Mouse (Mus musculus): ENCODE data around the gene Fads1. TPM values are rescaled to one million over a fixed set of nuclear protein-coding genes. Genes with fewer than 3 reads are reported as not detected.
A peak's percentile ranks its signal among the peaks of the same experiment; 100 is the strongest.
"Not testable (repeated sequence)": the region's sequence is repeated elsewhere in the genome, so short reads cannot be mapped to it uniquely, and the experiment has no call there.

Fads1 gene
- 80.2 and 117 TPM in 2 replicates for polyA plus RNA-seq (2012; rRNA removed)

- TF ChIP-seq CTCF (IDR thresholded peaks at IDR 0.05; ENCODE audit: insufficient read depth, low read length) (peak; percentile 37; the same call in 1 of the 2 replicates), POLR2A (IDR thresholded peaks at IDR 0.05; ENCODE audit: borderline replicate concordance, extremely low read depth, low read depth, low read length) (peak; percentile 53; the same call in 1 of the 2 replicates)
- peak within 1 kb of the TSS; percentile 87 for H3K4me3 ChIP-seq (replicated peaks; ENCODE audit: extremely low read depth, low read depth, low read length)
- under 1% methylated on average over 70 of the region's 70 CpGs for WGBS
- peak; percentile 82 for DNase-seq
- H3K4me1 ChIP-seq (ENCODE audit: control insufficient read depth, insufficient read depth, low read length) = peaks cover 5% of the 10 kb centered on the region
Measured at GRCm38 (mm10) chr19:10182670-10183298, at the start of gene Fads1. TSS of gene Fads1 (plus strand) at chr19:10182888.

GRCm38 (mm10) chr19:10134692-10135091, 48.0 kb upstream of the Fads1 start:
- DNase-seq = peak; percentile 35
- Histone ChIP-seq H3K4me3 (replicated peaks; ENCODE audit: extremely low read depth, low read depth, low read length) (no peak overlapping the region), H3K4me1 (ENCODE audit: control insufficient read depth, insufficient read depth, low read length) (no peaks in the 10 kb centered on the region)
- TF ChIP-seq POLR2A (IDR thresholded peaks at IDR 0.05; ENCODE audit: borderline replicate concordance, extremely low read depth, low read depth, low read length) (no peak), CTCF (IDR thresholded peaks at IDR 0.05; ENCODE audit: insufficient read depth, low read length) (no peak)
- 23% methylated on average over 2 of the region's 2 CpGs for WGBS

- H3K4me3 ChIP-seq (replicated peaks; ENCODE audit: extremely low read depth, low read depth, low read length) = no peak overlapping the region
- no peak for DNase-seq
- 65% methylated on average over 5 of the region's 5 CpGs for WGBS
Measured at GRCm38 (mm10) chr19:10137423-10137822, 45.3 kb upstream of the Fads1 start.

GRCm38 (mm10) chr19:10139736-10140135, 43.0 kb upstream of the Fads1 start:
- Histone ChIP-seq H3K4me1 (ENCODE audit: control insufficient read depth, insufficient read depth, low read length) (no peaks in the 10 kb centered on the region), H3K4me3 (replicated peaks; ENCODE audit: extremely low read depth, low read depth, low read length) (no peak overlapping the region)
- 83% methylated on average over 6 of the region's 6 CpGs for WGBS
- TF ChIP-seq POLR2A (IDR thresholded peaks at IDR 0.05; ENCODE audit: borderline replicate concordance, extremely low read depth, low read depth, low read length) = no peak
- no peak for TF ChIP-seq CTCF (IDR thresholded peaks at IDR 0.05; ENCODE audit: insufficient read depth, low read length)
- no peak for DNase-seq

More at GRCm38 (mm10) chr19:10137423-10137822, 45.3 kb upstream of the Fads1 start:
- TF ChIP-seq CTCF (IDR thresholded peaks at IDR 0.05; ENCODE audit: insufficient read depth, low read length) = no peak
- no peak for TF ChIP-seq POLR2A (IDR thresholded peaks at IDR 0.05; ENCODE audit: borderline replicate concordance, extremely low read depth, low read depth, low read length)
- H3K4me1 ChIP-seq (ENCODE audit: control insufficient read depth, insufficient read depth, low read length) = no peaks in the 10 kb centered on the region

GRCm38 (mm10) chr19:10143667-10144066, 39.0 kb upstream of the Fads1 start:
- Histone ChIP-seq H3K4me3 (replicated peaks; ENCODE audit: extremely low read depth, low read depth, low read length) (no peak overlapping the region), H3K4me1 (ENCODE audit: control insufficient read depth, insufficient read depth, low read length) (no peaks in the 10 kb centered on the region)
- no peak for TF ChIP-seq CTCF (IDR thresholded peaks at IDR 0.05; ENCODE audit: insufficient read depth, low read length)
- no peak for TF ChIP-seq POLR2A (IDR thresholded peaks at IDR 0.05; ENCODE audit: borderline replicate concordance, extremely low read depth, low read depth, low read length)
- DNase-seq = no peak
- WGBS = 43% methylated on average over 2 of the region's 2 CpGs

GRCm38 (mm10) chr19:10144464-10144863, 38.2 kb upstream of the Fads1 start:
- no peak overlapping the region for H3K4me3 ChIP-seq (replicated peaks; ENCODE audit: extremely low read depth, low read depth, low read length)
- no peak for DNase-seq
- WGBS = 62% methylated on average over 4 of the region's 4 CpGs
- no peaks in the 10 kb centered on the region for H3K4me1 ChIP-seq (ENCODE audit: control insufficient read depth, insufficient read depth, low read length)
- TF ChIP-seq POLR2A (IDR thresholded peaks at IDR 0.05; ENCODE audit: borderline replicate concordance, extremely low read depth, low read depth, low read length) = no peak
- no peak for TF ChIP-seq CTCF (IDR thresholded peaks at IDR 0.05; ENCODE audit: insufficient read depth, low read length)

GRCm38 (mm10) chr19:10148555-10148954, 34.1 kb upstream of the Fads1 start:
- H3K4me3 ChIP-seq (replicated peaks; ENCODE audit: extremely low read depth, low read depth, low read length) = no peak overlapping the region
- no peaks in the 10 kb centered on the region for H3K4me1 ChIP-seq (ENCODE audit: control insufficient read depth, insufficient read depth, low read length)
- TF ChIP-seq POLR2A (IDR thresholded peaks at IDR 0.05; ENCODE audit: borderline replicate concordance, extremely low read depth, low read depth, low read length) (no peak), CTCF (IDR thresholded peaks at IDR 0.05; ENCODE audit: insufficient read depth, low read length) (no peak)
- DNase-seq = no peak
- 54% methylated on average over 6 of the region's 6 CpGs for WGBS

- Histone ChIP-seq H3K4me1 (ENCODE audit: control insufficient read depth, insufficient read depth, low read length) (no peaks in the 10 kb centered on the region), H3K4me3 (replicated peaks; ENCODE audit: extremely low read depth, low read depth, low read length) (no peak overlapping the region)
- WGBS = 51% methylated on average over 3 of the region's 3 CpGs
- no peak for DNase-seq
- no peak for TF ChIP-seq CTCF (IDR thresholded peaks at IDR 0.05; ENCODE audit: insufficient read depth, low read length)
- no peak for TF ChIP-seq POLR2A (IDR thresholded peaks at IDR 0.05; ENCODE audit: borderline replicate concordance, extremely low read depth, low read depth, low read length)
Measured at GRCm38 (mm10) chr19:10149189-10149588, 33.5 kb upstream of the Fads1 start.

- DNase-seq = no peak
- 64% methylated on average over 2 of the region's 2 CpGs for WGBS
- H3K4me1 ChIP-seq (ENCODE audit: control insufficient read depth, insufficient read depth, low read length) = peaks cover 5% of the 10 kb centered on the region
- TF ChIP-seq CTCF (IDR thresholded peaks at IDR 0.05; ENCODE audit: insufficient read depth, low read length) (no peak), POLR2A (IDR thresholded peaks at IDR 0.05; ENCODE audit: borderline replicate concordance, extremely low read depth, low read depth, low read length) (no peak)
- no peak overlapping the region for H3K4me3 ChIP-seq (replicated peaks; ENCODE audit: extremely low read depth, low read depth, low read length)
Measured at GRCm38 (mm10) chr19:10157725-10158124, 25.0 kb upstream of the Fads1 start.

- no peak for TF ChIP-seq CTCF (IDR thresholded peaks at IDR 0.05; ENCODE audit: insufficient read depth, low read length)
- no peak for TF ChIP-seq POLR2A (IDR thresholded peaks at IDR 0.05; ENCODE audit: borderline replicate concordance, extremely low read depth, low read depth, low read length)
- no peak for DNase-seq
- H3K4me1 ChIP-seq (ENCODE audit: control insufficient read depth, insufficient read depth, low read length) = peaks cover 5% of the 10 kb centered on the region
- no peak overlapping the region for H3K4me3 ChIP-seq (replicated peaks; ENCODE audit: extremely low read depth, low read depth, low read length)
- 74% methylated on average over 3 of the region's 3 CpGs for WGBS
Measured at GRCm38 (mm10) chr19:10163896-10164295, 18.8 kb upstream of the Fads1 start.

GRCm38 (mm10) chr19:10165928-10166327, 16.8 kb upstream of the Fads1 start:
- not testable (repeated sequence) for DNase-seq; H3K4me1 ChIP-seq (ENCODE audit: control insufficient read depth, insufficient read depth, low read length); H3K4me3 ChIP-seq (replicated peaks; ENCODE audit: extremely low read depth, low read depth, low read length)
- 63% methylated on average over 4 of the region's 4 CpGs for WGBS
